Comparison of ENCODE assay signal across 8 mouse cellular contexts in the genomic region with DNA sequence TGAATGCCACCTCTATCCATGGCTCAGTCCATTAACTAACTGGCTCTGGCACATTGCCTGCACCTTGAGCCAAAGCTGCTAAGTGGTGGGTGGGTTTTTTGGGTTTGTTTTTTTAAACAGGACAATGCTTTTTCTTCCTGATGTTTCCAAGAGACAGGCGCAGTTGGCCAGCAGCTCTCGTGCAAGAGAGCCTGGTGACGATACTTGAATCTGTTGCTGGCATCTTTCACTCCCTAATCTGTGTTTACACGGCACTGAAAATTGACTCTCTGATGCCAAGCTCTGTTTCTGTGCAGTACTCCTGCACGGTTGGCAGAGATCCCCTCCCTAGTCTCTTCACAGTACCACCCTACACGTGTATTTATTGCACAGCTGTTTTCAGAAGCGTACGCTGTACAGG. TPM values are rescaled to one million over a fixed set of nuclear protein-coding genes. Genes with fewer than 3 reads are reported as not detected.
DNase-seq lines count a peak whose midpoint lies in the region; ATAC-seq and TF ChIP-seq lines count a peak whose summit lies in the region.

No protein-coding gene starts in this region.

- no peak for ATAC-seq in heart, postnatal 0 days (ENCODE audit: insufficient read depth, low read depth)
- ATAC-seq in heart, embryonic 12.5 days (ENCODE audit: insufficient number of reproducible peaks, low FRiP score): no peak
- ATAC-seq in forebrain, postnatal 0 days: peak; percentile 93
- no peak for ATAC-seq in megakaryocyte, adult 5-6 weeks (ENCODE audit: poor library complexity, severe bottlenecking)

- no peak overlapping the region for H3K9ac ChIP-seq in heart, postnatal 0 days (replicated peaks; ENCODE audit: low read depth, low read length)
- H3K9ac ChIP-seq in heart, embryonic 12.5 days: no peak overlapping the region
- H3K9ac ChIP-seq in forebrain, postnatal 0 days: no peak overlapping the region

- TF ChIP-seq CTCF in heart, postnatal 0 days (IDR thresholded peaks at IDR 0.05; ENCODE audit: low read depth): no peak
- TF ChIP-seq CTCF in forebrain, postnatal 0 days (IDR thresholded peaks at IDR 0.05; ENCODE audit: low read depth): no peak

- H3K36me3 ChIP-seq in heart, postnatal 0 days (replicated peaks; ENCODE audit: control insufficient read depth, insufficient read depth, low read length): peaks cover 2% of the 10 kb centered on the region; the same call in 1 of the 2 replicates
- H3K36me3 ChIP-seq in heart, embryonic 12.5 days: peaks cover 3% of the 10 kb centered on the region; the same call in 1 of the 2 replicates
- 0 out of 2 replicates have a peak, but pooled peaks cover 3% of the 10 kb centered on the region for H3K36me3 ChIP-seq in forebrain, postnatal 0 days (ENCODE audit: insufficient read depth)

- H3K27me3 ChIP-seq in heart, postnatal 0 days (ENCODE audit: control insufficient read depth, insufficient read depth, low read length): no peaks in the 10 kb centered on the region
- no peaks in the 10 kb centered on the region for H3K27me3 ChIP-seq in heart, embryonic 12.5 days (replicated peaks)
- no peaks in the 10 kb centered on the region for H3K27me3 ChIP-seq in forebrain, postnatal 0 days (ENCODE audit: insufficient read depth, low read length)

- H3K4me1 ChIP-seq in heart, postnatal 0 days (ENCODE audit: control insufficient read depth, insufficient read depth): no peaks in the 10 kb centered on the region
- H3K4me1 ChIP-seq in heart, embryonic 12.5 days (replicated peaks): no peaks in the 10 kb centered on the region
- no peaks in the 10 kb centered on the region for H3K4me1 ChIP-seq in forebrain, postnatal 0 days (ENCODE audit: insufficient read depth)

- 33% methylated on average over 8 of the region's 8 CpGs for WGBS in heart, postnatal 0 days
- WGBS in heart, embryonic 12.5 days: 56% methylated on average over 8 of the region's 8 CpGs
- WGBS in forebrain, postnatal 0 days: 19% methylated on average over 8 of the region's 8 CpGs

- H3K4me3 ChIP-seq in heart, postnatal 0 days (ENCODE audit: low read depth, low read length): no peak overlapping the region
- H3K4me3 ChIP-seq in heart, embryonic 12.5 days: no peak overlapping the region
- H3K4me3 ChIP-seq in forebrain, postnatal 0 days (ENCODE audit: low read depth, low read length): no peak overlapping the region

- H3K27ac ChIP-seq in heart, postnatal 0 days (ENCODE audit: low read depth): no peak overlapping the region
- no peak overlapping the region for H3K27ac ChIP-seq in heart, embryonic 12.5 days (ENCODE audit: poor library complexity, severe bottlenecking)
- peak overlapping the region; percentile 68 for H3K27ac ChIP-seq in forebrain, postnatal 0 days (ENCODE audit: low read depth, low read length)

- H3K9me3 ChIP-seq in heart, postnatal 0 days (replicated peaks; ENCODE audit: control insufficient read depth, low read length): no peaks in the 10 kb centered on the region
- H3K9me3 ChIP-seq in heart, embryonic 12.5 days (replicated peaks): no peaks in the 10 kb centered on the region
- no peaks in the 10 kb centered on the region for H3K9me3 ChIP-seq in forebrain, postnatal 0 days (ENCODE audit: low read length)

- intact Hi-C loops in left cerebral cortex, postnatal 10 days (cut with DNase I): no loop called here

- no peak for TF ChIP-seq EP300 in heart, postnatal 0 days (IDR thresholded peaks at IDR 0.05; ENCODE audit: low read depth)

- peak; percentile 11 for DNase-seq in heart, postnatal 0 days (ENCODE audit: low spot score)
- peak; percentile 83 for DNase-seq in brain, adult 2 months (ENCODE audit: low read depth, low spot score)
- DNase-seq in forebrain, postnatal 0 days: peak; percentile 77
- DNase-seq in left cerebral cortex, postnatal 10 days (ENCODE audit: extremely low spot score in 1 of 2, low spot score in 2 of 2): peak; percentile 49 to 57
- peak; percentile 30 for DNase-seq in right cerebral cortex, postnatal 14 days
- DNase-seq in adrenal gland, adult 8-10 months: no peak

- peak overlapping the region; percentile 30; the same call in 1 of the 2 replicates for H3K4me2 ChIP-seq in heart, postnatal 0 days (ENCODE audit: low read depth, low read length)
- no peak overlapping the region for H3K4me2 ChIP-seq in heart, embryonic 12.5 days
- peak overlapping the region; percentile 23 for H3K4me2 ChIP-seq in forebrain, postnatal 0 days (ENCODE audit: low read depth)

RNA-seq across cellular contexts. Expression of gene Chrm4, which starts 56.3 kb away (rescaled TPM):
- total RNA-seq in heart, postnatal 0 days (2014; rRNA removed; ENCODE audit: low replicate concordance): 0.27 TPM in 1 of 2 replicates, not detected in the other
- not detected in 2 replicates for polyA plus RNA-seq in heart, postnatal 0 days (2015; fragmentation: Nextera tagmentation; extraction: Ambion mirVana)
- 0.15 TPM in 1 of 2 replicates, not detected in the other for polyA plus RNA-seq in heart, embryonic 12.5 days (2016; fragmentation: Nextera tagmentation; extraction: Ambion mirVana)
- total RNA-seq in forebrain, postnatal 0 days (2014; rRNA removed): 4.0 and 7.0 TPM in 2 replicates
- 1.1 and 1.3 TPM in 2 replicates for polyA plus RNA-seq in forebrain, postnatal 0 days (2015; fragmentation: Nextera tagmentation; extraction: Ambion mirVana)
- total RNA-seq in left cerebral cortex, postnatal 10 days (2021): 10 to 100 TPM; 29.6 to 33.0 TPM
- not detected in 2 replicates for total RNA-seq in megakaryocyte, adult 5-6 weeks (2015)
- total RNA-seq in megakaryocyte, adult 5-6 weeks (2017): not detected in 2 replicates
- total RNA-seq in adrenal gland, adult 8-10 months (2022): 1 to 10 TPM; 1.0 to 4.2 (median 2.6) TPM
